Mouse (Mus musculus) heart, adult 9 months (tissue): ENCODE measurements around the gene 1700017N19Rik.
"Not testable (repeated sequence)": the region's sequence is repeated elsewhere in the genome, so short reads cannot be mapped to it uniquely, and the experiment has no call there.

Source experiments
- DNase-seq, 2 experiments: peaks; one replicate each; pipeline ENCODE4 v3.0.0; 2022; ENCODE audit warnings: low spot score in 2 of 2

Gene 1700017N19Rik

DNA sequence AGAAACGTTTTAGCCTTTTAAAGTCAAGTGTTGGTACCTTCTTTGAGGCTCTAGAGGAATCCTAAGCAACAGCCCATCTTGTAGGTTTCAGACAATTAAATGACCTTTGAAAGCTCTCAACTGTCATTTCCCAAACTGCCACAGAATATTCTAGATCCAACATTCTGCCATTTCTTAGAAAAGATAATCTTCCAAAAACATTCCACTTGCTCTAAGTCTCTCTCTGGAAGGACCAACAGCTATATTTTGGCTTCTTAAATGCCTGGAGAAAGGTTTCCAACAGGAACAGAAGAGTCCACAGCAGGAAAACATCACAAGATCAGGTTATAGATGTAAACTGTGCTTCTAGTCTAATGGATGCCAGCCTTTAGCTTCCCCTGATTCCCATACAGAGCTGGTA is at the start of gene 1700017N19Rik, which contains the start of gene 4930430F08Rik:
Gene 1700017N19Rik, plus strand, starts transcription at position 162 of the 400 bp plus-strand sequence.
Gene 4930430F08Rik, minus strand, starts transcription at position 101 of the 400 bp plus-strand sequence.
- DNase-seq, result no peak

DNA sequence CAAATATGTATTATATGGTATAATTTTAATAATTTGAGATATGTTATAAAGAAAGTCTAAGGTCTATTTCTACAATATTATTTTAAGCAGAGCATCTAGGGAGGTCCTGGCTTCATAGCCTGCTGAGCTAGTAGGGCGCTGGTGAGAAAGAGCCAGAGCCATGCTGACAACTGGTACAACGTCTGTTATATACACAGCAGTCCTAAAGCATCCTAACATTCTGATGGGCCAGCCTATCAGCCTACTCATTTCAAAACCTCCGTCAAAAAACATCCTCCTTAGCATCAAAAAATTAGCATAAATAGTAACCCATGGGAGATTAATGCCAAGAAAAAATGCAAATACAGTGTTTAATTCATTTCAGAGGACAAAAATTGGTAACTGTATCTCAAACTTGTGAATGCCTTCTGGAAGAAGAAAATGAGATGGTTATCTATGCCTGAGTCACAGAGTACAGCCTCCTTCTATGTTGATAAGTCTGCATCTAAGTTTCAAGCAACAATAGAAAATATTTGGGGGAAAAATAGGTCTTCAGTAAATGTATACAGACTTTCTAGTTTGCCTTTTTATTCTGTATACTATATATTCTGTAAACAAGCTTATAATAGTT is 33.6 kb upstream of the 1700017N19Rik start:
- no peak for DNase-seq

DNA sequence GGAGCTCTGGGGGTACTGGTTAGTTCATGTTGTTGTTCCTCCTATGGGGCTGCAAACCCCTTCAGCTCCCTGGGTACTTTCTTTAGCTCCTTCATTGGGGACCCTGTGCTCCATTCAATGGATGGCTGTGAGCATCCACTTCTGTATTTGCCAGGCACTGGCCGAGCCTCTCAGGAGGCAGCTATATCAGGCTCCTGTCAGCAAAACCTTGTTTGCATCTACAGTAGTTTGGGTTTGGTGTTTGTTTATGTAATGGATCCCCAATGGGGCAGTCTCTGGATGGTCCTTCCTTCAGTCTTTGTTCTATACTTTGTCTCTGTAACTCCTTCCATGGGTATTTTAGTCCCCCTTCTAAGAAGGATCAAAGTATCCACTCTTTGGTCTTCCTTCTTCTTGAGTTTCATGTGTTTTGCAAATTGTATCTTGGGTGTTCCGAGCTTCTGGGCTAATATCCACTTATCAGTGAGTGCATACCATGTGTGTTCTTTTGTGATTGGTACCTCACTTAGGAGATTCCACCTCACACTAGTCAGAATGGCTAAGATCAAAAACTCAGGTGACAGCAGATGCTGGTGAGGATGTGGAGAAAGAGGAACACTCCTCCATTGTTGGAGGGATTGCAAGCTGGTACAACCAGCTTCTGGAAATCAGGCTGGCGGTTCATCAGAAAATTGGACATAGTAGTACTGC is 29.9 kb upstream of the 1700017N19Rik start:
- not testable (repeated sequence) for DNase-seq

- DNase-seq, result no peak
Observed at GRCm38 (mm10) chr10:100564112-100564511, 26.2 kb upstream of the 1700017N19Rik start.

- DNase-seq, result no peak
Observed at GRCm38 (mm10) chr10:100571707-100572106, 18.6 kb upstream of the 1700017N19Rik start.

DNA sequence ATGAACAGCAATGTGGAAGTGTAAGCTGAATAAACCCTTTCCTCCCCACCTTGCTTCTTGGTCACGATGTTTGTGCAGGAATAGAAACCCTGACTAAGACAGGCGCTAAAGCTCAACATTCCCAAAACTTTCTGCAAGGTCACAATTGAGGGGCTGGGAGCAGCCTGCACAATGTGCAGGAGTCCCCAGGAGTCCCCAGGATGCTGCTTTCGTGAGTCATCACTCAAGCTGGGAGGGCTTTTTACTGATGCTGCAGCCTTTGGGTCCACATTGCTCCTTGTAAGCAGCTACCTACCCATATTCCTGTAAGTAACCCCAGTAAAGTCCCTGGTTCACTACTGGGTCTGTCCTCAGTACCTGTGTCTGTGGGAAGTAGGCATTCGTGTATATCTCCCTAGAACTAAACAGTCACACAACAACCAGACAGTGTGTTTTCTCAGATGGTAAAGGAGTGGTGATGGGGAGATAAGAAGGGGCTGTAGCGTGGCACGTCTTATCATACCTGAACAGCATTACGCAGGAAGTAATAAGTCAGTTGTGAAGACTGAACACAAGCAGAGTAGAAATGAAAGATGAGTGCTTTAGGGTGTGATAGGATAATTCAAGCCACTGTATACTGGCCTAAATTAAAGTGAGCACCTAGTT is 15.7 kb upstream of the 1700017N19Rik start:
- no peak for DNase-seq

GRCm38 (mm10) chr10:100575294-100575693 is 15.0 kb upstream of the 1700017N19Rik start:
- no peak for DNase-seq

DNA sequence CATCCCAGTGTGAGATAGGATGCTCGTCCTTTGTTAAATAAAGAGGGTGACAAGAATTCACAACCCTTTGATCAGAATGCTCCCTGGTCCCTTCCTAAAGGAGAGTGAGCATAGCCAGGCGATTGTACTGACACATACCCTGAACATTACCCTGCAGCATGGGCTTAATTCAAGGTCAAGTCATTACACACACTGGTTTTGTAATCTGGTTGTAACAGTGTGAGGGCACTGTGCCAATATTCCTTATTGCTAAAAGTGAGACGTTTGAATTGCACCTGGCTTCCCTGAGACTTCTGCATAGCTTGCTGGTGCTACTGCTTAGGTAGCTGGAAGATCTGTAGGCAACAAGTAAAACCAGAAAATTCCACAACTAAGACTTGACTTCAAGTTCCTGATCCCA is 6.1 kb upstream of the 1700017N19Rik start:
- DNase-seq, result no peak

GRCm38 (mm10) chr10:100588524-100588923 is 1.8 kb upstream of the 1700017N19Rik start:
- no peak for DNase-seq

DNA sequence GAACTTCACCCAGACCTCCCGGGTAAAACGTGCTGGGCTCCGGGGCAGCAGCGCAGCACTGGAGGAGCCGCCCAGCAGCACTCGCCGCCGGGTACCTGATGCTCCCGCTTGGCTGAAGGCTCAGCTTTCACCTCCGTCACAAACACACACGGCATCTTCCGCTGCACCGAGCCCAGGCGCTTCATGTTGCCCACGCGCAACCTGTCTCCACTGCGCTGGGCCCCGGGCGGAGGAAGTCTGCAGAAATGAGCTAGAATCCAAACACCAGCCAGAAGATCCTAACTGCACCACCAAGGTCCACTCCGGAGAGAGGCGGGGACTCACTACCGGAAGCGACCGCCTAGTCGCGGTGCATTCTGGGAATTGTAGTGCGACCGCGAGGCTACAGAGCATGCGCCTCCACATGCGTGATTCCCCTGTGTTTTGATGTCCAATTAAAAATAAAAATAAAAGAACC is 1.3 kb upstream of the 1700017N19Rik start:
- DNase-seq, result peak; percentile 86 to 88

- DNase-seq, result no peak
Observed at GRCm38 (mm10) chr10:100598339-100598738, 8.1 kb downstream of the 1700017N19Rik start.

GRCm38 (mm10) chr10:100603511-100603910 is 13.2 kb downstream of the 1700017N19Rik start:
- DNase-seq, result no peak

DNA sequence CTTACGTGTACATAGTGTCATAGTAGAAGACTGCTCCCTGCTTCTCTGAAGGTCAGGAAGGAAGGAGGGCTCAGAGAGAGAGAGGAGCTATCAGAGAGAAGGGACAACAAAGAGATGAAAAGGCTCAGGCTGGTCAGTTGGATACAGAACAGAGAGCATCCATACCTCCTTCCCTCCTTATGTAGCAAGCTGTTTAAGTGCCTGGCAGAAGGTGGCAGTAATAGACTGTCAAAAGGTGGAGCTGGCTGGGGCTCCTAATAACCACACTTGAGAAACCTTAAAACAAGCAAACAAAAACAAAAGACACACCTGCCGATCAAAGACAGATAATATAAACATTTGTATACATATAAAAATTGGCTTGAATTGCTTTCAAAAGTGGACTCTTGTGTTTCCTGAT is 14.0 kb downstream of the 1700017N19Rik start:
- DNase-seq, result no peak

- no peak for DNase-seq
Observed at GRCm38 (mm10) chr10:100617233-100617903, 27.1 kb downstream of the 1700017N19Rik start.

- DNase-seq, result no peak
Observed at GRCm38 (mm10) chr10:100619474-100619873, 29.2 kb downstream of the 1700017N19Rik start.

- no peak for DNase-seq
Observed at GRCm38 (mm10) chr10:100620040-100620439, 29.8 kb downstream of the 1700017N19Rik start.

- no peak for DNase-seq
Observed at GRCm38 (mm10) chr10:100622494-100622893, 32.2 kb downstream of the 1700017N19Rik start.

DNA sequence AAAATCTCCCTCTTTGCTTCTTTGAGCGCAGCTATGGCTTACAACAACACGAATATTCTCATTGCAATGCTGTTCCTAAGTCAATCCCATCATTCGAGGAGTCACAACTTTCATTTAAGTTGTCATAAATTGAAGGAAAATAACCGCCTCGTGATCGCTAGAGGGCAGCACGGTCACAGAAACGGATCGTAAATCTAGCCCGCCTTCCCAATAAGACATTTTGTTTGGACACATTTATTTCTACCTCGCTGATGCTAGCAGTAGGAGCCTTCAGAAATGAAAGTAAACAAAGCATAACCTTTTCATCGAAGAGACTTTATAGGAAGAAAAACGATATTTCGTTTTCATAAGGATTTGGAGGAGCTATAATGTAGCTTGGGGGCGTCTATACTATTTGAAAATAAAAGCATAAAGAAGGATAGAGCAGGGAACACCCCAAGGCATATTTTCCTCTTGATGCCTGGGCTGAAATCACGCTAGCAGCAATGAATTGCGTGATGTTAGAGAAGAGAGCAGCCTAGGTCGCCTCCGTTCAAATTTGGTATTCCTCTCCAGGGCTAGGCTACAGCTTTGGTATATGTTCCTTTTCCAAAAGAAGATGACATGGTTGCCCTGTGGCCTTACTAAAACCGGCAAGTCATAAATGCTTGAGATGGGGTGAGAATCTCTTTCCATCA is 39.6 kb downstream of the 1700017N19Rik start:
- DNase-seq, result no peak

DNA sequence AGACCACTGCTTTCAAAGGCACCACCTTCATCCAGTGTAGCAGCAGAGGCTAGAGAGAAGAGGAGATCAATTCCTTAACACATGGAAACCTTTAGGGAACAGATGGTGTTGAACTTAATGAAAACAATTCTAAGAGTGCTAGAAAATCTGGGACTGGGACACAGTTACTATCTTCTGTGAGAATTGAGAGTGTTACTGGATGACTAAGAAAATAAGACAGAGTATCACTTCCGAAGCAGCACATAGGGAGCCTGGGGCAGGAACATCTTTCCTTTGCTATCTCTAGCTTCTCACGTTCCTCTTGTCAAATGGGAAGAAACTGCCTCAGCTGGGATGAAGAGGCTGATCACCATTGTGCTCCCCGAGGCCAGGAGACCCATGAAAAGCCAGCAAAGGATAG is 52.6 kb downstream of the 1700017N19Rik start:
- DNase-seq, result no peak

DNA sequence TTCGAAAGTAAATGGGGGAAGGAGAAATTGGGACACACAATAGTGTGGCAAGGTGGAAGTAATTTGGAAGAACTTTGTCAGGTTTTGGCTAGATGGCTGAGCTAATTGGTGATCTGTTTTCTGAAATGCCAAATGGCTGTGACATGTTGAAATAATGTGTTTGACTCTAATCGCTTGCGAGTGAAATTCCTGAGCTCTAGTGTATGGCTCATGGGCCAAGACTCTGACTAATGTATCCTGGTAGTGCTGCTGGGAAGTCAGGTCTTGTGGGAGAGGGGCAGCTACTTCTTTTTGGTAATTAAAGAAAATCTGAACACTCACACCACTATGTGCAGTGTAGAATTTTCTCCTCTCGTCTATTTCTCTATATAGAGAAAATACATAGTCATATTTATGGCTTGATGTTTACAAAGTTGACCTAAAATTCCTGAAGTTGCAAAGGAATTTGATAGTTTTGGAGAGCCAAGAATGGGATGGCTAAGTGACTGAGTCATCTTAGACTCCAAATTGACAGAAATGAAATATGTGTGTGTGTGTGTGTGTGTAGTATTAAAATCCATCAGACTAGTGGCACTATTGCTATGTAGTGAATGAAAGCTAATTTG is 55.1 kb downstream of the 1700017N19Rik start:
- DNase-seq, result no peak

DNA sequence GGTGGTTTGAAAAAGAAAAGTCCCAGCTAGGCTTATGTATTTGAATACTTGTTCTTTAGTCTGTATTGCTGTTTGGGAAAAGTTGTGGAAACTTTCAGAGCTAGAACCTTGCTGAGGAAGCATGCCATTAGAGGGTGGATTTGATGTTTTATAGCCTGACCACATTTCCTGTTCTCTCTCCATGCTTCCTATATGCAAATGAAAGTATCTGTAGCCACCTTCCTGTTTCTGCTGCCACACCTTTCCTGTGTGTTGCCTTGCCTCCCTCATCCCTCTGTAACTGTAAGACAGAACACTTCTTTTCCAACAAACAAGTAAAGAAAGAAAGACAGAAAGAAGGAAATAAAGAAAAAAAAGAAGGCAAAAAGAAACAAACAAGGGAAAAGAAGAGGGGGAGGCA is 63.9 kb downstream of the 1700017N19Rik start:
- DNase-seq, result no peak
